Mouse (Mus musculus) bone marrow macrophage, adult 2 months (primary cell): Measurements from ENCODE around the gene Rims4. TPM values are rescaled to one million over a fixed set of nuclear protein-coding genes. Genes with fewer than 3 reads are reported as not detected.

Source experiments
- H3K27ac ChIP-seq: 2 replicates; pipeline ENCODE4 v1.5.1; 2012; ENCODE audit warnings: low read depth, low read length; ENCODE audit not compliant: insufficient read depth
- H3K4me1 ChIP-seq: 2 replicates; pipeline ENCODE4 v1.6.1; 2012; ENCODE audit warnings: low read length; ENCODE audit not compliant: control insufficient read depth, insufficient read depth
- H3K4me3 ChIP-seq: 2 replicates; pipeline ENCODE4 v1.5.1; 2012; ENCODE audit warnings: mild to moderate bottlenecking, low read length, moderate library complexity; ENCODE audit not compliant: insufficient read depth
- CTCF ChIP-seq: IDR thresholded peaks from 2 replicates; pipeline ENCODE4 v1.5.1; 2012; ENCODE audit warnings: low read depth, mild to moderate bottlenecking, low read length, moderate library complexity
- POLR2A ChIP-seq: IDR thresholded peaks from 2 replicates; pipeline ENCODE4 v1.6.1; 2012; ENCODE audit warnings: mild to moderate bottlenecking, low read depth, low read length, borderline replicate concordance
- polyA plus RNA-seq: library from polyadenylated mRNA; stranded (reverse); fragments of >200 nt; gene quantifications from 2 replicates; pipeline ENCODE4 v1.2.4, GENCODE M21; 2012; ENCODE audit not compliant: missing spikeins, insufficient read depth, insufficient read length

Gene Rims4
- polyA plus RNA-seq, 1 experiment: not detected

DNA sequence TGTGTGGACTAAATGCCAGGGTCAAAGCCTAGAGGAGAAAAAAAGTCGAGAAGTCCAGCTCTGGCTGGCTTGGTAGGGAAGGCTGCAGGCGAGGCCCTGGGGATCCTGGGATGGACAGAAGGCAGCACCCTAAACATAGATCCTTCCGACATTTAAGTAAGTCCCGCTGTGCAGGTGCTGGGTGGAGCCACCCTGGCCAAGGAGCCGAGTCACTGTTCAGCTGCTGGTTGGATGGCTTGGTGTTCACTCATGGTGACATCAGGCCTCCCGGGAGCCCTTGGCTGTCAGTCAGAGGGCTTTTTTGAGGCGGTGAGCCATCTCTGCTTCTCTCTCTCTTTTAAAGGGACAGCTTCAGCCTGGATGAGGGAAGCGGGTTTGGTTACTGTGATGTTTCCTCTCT is 21.0 kb upstream of the Rims4 start:
- H3K4me1 ChIP-seq: no peaks in the 10 kb centered on the region
- no peak overlapping the region for H3K4me3 ChIP-seq

DNA sequence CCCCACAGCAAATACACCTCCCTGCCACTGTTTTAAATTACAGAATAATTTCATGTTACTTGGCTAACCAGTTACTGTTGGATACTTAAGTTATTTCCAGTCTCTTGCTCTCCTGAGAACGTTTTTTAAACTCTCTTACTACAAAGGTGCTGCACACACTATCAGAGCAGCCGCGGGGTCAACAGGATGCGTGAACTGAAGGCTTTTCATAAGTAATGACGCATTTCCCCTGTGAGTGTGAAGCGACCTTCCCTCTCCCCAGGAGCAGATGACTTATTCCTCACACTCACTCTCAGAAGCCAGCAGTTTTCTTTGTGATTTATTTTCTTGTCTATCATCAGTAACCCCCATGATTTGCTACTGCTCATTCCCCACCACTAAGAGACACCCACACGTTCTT is 13.7 kb upstream of the Rims4 start:
- Histone ChIP-seq H3K4me3 (no peak overlapping the region), H3K4me1 (peaks cover 15% of the 10 kb centered on the region), H3K27ac (no peak overlapping the region)
- TF ChIP-seq POLR2A: no peak
- TF ChIP-seq CTCF: no peak

More for the DNA sequence above, 21.0 kb upstream of the Rims4 start:
- H3K27ac ChIP-seq: no peak overlapping the region
- TF ChIP-seq CTCF (no peak), POLR2A (no peak)

DNA sequence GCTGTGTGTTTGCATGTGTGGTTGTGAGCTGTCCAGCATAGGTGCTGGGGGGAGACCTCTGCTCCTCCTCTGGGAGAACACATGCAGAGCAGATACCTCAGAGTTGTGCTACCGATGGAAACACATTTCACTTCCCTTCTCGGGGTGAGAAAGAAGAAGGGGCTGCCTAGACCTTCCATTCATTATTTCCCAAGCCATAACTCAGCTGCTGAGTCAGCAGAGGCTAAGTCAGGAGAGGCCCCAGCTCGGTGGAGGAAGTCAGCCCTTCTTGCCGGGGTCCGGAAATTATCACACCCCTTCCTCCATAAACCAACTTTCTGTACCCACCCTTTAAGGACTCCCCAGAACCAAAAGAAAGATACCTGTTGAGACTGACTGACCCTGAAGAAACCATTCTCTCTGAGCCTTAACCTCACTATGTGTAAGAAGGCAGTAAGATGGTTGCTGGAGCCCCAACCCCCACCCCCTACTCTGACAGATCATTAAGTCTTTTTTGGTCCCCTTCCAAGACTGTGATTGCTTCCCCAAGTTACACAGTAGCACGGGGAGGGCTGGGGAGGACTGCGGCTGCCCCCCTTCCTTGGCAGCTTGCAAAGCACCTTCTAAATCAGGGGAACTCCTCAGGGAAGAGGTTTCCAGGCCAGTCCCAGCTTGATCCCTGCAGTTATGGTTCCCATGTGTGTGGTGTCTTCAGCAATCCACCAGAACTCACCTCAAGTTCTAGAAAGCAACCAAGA is 10.1 kb upstream of the Rims4 start:
- H3K27ac ChIP-seq: no peak overlapping the region
- H3K4me3 ChIP-seq: no peak overlapping the region
- H3K4me1 ChIP-seq: peaks cover 15% of the 10 kb centered on the region
- no peak for TF ChIP-seq POLR2A
- TF ChIP-seq CTCF: no peak

DNA sequence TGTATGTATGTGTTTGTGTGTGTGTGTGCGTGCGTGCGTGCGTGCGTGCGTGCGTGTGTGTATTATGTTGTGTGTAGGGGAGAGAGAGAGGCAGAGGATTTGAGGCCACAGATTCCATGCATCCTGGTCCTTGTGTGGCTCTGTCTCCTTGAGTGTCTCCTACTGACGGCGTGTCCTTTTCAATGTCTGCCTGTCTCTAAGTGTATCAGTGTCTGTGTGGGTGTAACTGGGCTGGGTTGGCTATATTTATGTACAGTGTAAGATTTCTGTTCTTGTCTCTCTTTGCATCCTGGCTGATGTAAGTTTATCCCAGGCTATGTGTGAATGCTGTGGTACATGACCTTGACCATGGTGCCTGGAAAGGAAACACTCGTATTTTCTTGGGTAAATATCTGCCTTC is 6.6 kb upstream of the Rims4 start:
- H3K4me3 ChIP-seq: no peak overlapping the region
- H3K27ac ChIP-seq: no peak overlapping the region
- TF ChIP-seq CTCF: no peak
- no peak for TF ChIP-seq POLR2A
- peaks cover 15% of the 10 kb centered on the region for H3K4me1 ChIP-seq

DNA sequence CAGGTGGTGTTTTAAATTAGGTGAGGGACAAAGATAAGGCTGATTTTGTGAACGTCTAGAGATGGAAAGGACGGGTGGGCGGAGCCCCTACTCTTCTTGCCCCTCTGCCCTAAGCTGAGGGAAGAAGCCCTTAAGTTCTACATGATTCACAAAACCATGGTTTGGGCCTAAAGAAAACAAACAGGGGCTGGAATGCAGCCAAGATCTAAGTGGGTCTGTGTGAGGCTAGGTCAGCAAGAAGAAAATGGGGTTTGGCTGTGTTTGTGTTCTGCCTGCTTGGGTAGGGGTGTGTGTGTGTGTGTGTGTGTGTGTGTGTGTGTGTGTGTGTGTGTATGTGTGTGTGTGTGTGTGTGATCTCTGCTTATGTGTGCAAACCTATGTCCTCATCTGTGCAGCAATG is 6.0 kb upstream of the Rims4 start:
- Histone ChIP-seq H3K4me1 (peaks cover 14% of the 10 kb centered on the region), H3K4me3 (no peak overlapping the region), H3K27ac (no peak overlapping the region)
- TF ChIP-seq POLR2A: no peak
- TF ChIP-seq CTCF: no peak

DNA sequence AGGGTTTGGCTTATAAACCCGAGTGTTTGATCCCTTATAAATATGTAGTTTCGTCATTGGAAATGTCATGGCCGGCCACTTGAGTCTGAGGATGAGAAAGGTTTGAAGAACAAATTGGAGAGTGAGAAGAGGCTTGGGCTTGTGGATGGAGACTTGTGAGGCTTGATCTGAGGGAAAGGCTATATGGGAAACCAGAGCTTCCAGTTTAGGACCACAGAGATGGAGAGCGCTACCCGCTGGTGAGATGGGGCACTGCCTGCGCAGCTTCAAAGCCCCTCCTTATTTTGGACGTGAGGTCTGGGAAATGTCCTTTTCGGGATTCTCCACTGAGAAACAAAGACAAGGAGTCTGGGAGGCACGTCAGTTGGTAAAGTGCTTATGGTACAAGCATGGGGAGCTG is 4.6 kb upstream of the Rims4 start:
- no peak overlapping the region for H3K4me3 ChIP-seq
- peaks cover under 1% of the 10 kb centered on the region; the same call in 1 of the 2 replicates for H3K4me1 ChIP-seq
- no peak for TF ChIP-seq CTCF
- TF ChIP-seq POLR2A: no peak

DNA sequence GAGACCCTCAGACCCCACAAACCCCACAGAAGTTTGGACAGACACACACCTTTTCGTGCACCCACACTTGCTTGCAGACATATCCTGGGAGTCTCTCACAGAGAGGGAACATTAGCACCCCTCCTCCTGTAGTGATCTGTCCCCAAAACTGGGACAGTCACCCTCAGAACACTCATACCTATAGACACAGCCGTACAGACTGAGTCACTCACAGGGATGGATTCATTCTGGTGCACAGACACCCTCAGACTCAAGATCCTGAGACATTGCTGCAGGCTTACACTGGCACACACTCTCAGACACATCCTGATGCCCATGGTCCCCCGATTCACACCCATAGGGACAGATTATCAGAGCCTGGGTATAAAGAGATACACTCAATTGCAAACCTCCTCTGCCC is 1.1 kb upstream of the Rims4 start:
- Histone ChIP-seq H3K27ac (no peak overlapping the region), H3K4me1 (no peaks in the 10 kb centered on the region), H3K4me3 (no peak overlapping the region)
- no peak for TF ChIP-seq POLR2A
- no peak for TF ChIP-seq CTCF

More for the DNA sequence above, 4.6 kb upstream of the Rims4 start:
- no peak overlapping the region for H3K27ac ChIP-seq

DNA sequence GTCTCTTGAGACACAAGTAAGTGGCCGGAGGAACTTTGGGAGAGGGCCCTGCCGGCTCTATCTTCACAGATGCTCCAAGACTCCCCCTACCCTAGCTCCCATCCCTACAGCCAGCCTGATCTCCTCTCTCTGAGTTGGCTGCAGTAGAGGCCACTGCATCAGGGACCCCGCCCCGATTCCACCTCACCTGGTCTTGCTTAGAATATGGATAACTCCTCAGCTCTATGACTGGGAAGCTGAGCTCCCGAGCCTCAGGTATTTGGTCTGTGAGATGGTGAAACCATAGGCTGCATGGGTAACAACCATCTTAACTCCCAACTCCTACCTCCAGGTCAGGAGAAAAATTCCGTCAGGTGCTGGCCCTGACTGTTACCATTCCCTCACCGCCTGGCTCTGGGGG is 1.8 kb downstream of the Rims4 start:
- Histone ChIP-seq H3K27ac (no peak overlapping the region), H3K4me1 (no peaks in the 10 kb centered on the region), H3K4me3 (no peak overlapping the region)
- TF ChIP-seq CTCF (no peak), POLR2A (no peak)

DNA sequence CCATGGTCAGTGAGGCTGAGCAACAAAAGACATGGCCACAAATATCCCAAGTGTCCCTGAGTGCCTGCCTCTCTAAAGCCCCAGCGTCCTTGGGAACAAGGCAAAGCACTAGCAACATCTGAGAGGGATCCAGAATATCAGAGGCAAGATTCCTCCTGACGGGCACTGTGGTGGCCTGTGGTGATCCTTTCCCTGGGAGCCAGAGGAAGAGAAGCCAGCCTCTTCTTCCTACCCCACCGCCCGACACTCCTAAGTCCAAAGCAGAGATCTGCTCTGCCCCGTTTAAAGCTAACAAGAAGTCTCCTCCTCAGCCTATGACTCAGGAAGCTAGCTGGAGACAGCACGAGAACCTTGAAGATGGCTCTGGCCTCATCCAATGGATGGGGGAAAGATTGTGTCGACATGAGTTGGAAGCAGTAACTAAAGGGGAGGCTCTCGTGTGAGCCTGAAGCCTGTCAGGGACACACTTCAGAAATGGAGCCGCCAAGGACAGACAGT is 3.1 kb downstream of the Rims4 start:
- no peaks in the 10 kb centered on the region for H3K4me1 ChIP-seq
- H3K4me3 ChIP-seq: no peak overlapping the region
- no peak overlapping the region for H3K27ac ChIP-seq
- TF ChIP-seq CTCF (no peak), POLR2A (no peak)

DNA sequence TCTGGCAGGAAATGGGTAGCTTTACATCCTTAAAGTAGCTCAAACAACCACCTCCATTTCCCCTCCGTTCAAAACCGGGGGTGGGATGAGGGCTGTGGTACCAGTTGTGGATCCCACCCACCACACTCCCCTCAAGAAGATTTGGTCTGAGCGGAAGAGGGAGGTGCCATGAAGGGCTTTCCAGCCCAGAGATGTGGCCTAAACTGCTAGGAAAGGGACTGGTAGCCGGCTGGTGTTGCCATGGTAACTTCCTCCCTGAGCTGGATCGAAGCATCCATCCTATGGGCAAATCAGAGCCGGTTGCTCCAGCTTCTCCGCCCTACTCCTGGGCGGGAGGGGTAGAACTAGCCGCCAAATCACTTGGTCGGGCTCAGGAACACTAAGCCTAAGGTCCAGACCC is 4.4 kb downstream of the Rims4 start:
- no peak overlapping the region for H3K4me3 ChIP-seq
- no peaks in the 10 kb centered on the region for H3K4me1 ChIP-seq
- no peak for TF ChIP-seq POLR2A
- TF ChIP-seq CTCF: no peak
- no peak overlapping the region for H3K27ac ChIP-seq

DNA sequence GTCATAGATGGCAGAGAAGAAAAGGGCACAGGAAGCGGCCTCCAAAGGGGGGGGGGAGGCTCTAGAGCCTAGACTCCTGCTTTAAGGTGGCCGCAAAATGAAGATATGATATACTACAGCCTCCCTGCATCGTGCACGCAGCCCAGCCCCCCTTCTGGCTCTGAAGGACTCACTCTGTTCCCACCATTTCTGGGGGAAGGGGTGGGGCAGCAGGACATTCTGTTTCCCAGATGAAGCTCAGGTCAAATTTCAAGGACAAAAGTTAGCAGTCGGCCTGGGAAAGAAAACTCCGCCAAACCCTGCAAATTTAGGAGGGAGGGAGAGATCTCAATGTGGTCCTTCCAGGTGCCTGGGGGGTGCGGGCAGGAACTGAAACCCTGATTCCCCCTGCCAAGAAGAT is 4.8 kb downstream of the Rims4 start:
- Histone ChIP-seq H3K27ac (no peak overlapping the region), H3K4me1 (no peaks in the 10 kb centered on the region), H3K4me3 (no peak overlapping the region)
- no peak for TF ChIP-seq POLR2A
- no peak for TF ChIP-seq CTCF
